Mouse (Mus musculus): ENCODE measurements around the gene Dpy19l1. TPM values are rescaled to one million over a fixed set of nuclear protein-coding genes. Genes with fewer than 3 reads are reported as not detected.

Gene Dpy19l1
- polyA plus RNA-seq, 1 experiment from 2014 or later = 4.3 TPM

GRCm38 (mm10) chr9:24477251-24477650, 25.7 kb downstream of the Dpy19l1 start:
- Histone ChIP-seq H3K9me3 (ENCODE audit: control insufficient read depth, low read length) (no peaks in the 10 kb centered on the region), H3K9ac (ENCODE audit: low read depth, low read length) (no peak overlapping the region), H3K4me3 (ENCODE audit: low read length) (no peak overlapping the region), H3K36me3 (ENCODE audit: control insufficient read depth, insufficient read depth, low read length) (0 out of 2 replicates have a peak, but pooled peaks cover 2% of the 10 kb centered on the region), H3K4me1 (ENCODE audit: control insufficient read depth, insufficient read depth, low read length) (no peaks in the 10 kb centered on the region), H3K27me3 (replicated peaks; ENCODE audit: control insufficient read depth, insufficient read depth, low read length) (no peaks in the 10 kb centered on the region), H3K4me2 (ENCODE audit: low read depth, low read length) (no peak overlapping the region), H3K27ac (ENCODE audit: low read length) (no peak overlapping the region)
- ATAC-seq = no peak
- WGBS = 97% methylated on average over 2 of the region's 2 CpGs

DNA sequence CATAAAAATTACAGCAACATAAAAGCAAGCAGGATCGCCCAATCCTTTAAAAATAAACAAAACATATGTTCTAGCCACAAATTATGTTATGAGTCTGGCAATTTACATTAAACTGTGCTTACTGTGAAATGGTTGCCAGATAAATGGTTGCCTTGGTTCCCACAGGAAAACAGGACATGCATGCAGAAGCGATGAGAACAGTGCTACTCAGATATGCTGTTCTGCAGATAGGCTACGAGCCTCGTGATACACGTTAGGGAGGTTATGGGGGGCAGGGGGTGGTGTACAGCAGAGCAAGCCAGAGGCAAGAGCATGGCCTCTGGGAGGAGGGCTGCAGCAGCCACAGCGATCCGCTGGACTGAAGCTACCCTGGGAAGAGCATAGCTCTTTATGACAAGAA, 29.1 kb downstream of the Dpy19l1 start:
- no peaks in the 10 kb centered on the region for H3K9me3 ChIP-seq (ENCODE audit: control insufficient read depth, low read length)
- H3K4me1 ChIP-seq (ENCODE audit: control insufficient read depth, insufficient read depth, low read length) = no peaks in the 10 kb centered on the region
- no peak overlapping the region for H3K4me2 ChIP-seq (ENCODE audit: low read depth, low read length)
- 77% methylated on average over 7 of the region's 7 CpGs for WGBS
- H3K9ac ChIP-seq (ENCODE audit: low read depth, low read length) = no peak overlapping the region
- ATAC-seq = no peak
- H3K27me3 ChIP-seq (replicated peaks; ENCODE audit: control insufficient read depth, insufficient read depth, low read length) = no peaks in the 10 kb centered on the region
- no peak overlapping the region for H3K4me3 ChIP-seq (ENCODE audit: low read length)
- H3K36me3 ChIP-seq (ENCODE audit: control insufficient read depth, insufficient read depth, low read length) = 0 out of 2 replicates have a peak, but pooled peaks cover 2% of the 10 kb centered on the region
- H3K27ac ChIP-seq (ENCODE audit: low read length) = no peak overlapping the region

DNA sequence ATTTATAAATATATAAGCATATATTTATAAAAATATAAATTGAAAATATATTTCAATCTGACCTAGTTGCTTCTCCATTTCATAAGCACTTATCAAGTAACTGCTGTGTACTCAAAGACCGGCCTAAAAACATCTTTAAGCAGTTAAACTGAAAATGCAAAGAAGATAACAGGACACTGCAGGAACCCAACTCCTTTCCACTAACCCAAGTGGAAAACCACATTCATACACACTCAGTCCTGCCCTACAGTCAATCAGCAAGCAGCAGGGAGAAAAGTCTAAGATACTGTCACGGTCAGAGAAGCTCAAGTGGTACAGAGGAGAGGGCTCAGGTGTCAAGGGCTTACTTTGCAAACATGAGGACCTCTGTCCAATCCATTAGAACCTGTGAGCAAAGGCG, 30.4 kb downstream of the Dpy19l1 start:
- Histone ChIP-seq H3K4me2 (ENCODE audit: low read depth, low read length) (no peak overlapping the region), H3K27ac (ENCODE audit: low read length) (no peak overlapping the region)
- 88% methylated on average over 3 of the region's 3 CpGs for WGBS

GRCm38 (mm10) chr9:24470166-24470565, 32.8 kb downstream of the Dpy19l1 start:
- Histone ChIP-seq H3K4me3 (ENCODE audit: low read length) (no peak overlapping the region), H3K9ac (ENCODE audit: low read depth, low read length) (no peak overlapping the region), H3K9me3 (ENCODE audit: control insufficient read depth, low read length) (no peaks in the 10 kb centered on the region), H3K4me2 (ENCODE audit: low read depth, low read length) (no peak overlapping the region), H3K27ac (ENCODE audit: low read length) (no peak overlapping the region), H3K4me1 (ENCODE audit: control insufficient read depth, insufficient read depth, low read length) (no peaks in the 10 kb centered on the region), H3K36me3 (ENCODE audit: control insufficient read depth, insufficient read depth, low read length) (0 out of 2 replicates have a peak, but pooled peaks cover 2% of the 10 kb centered on the region), H3K27me3 (replicated peaks; ENCODE audit: control insufficient read depth, insufficient read depth, low read length) (no peaks in the 10 kb centered on the region)
- 60% methylated on average over 5 of the region's 5 CpGs for WGBS
- no peak for ATAC-seq

More for the DNA sequence above, 30.4 kb downstream of the Dpy19l1 start:
- Histone ChIP-seq H3K27me3 (replicated peaks; ENCODE audit: control insufficient read depth, insufficient read depth, low read length) (no peaks in the 10 kb centered on the region), H3K9ac (ENCODE audit: low read depth, low read length) (no peak overlapping the region), H3K4me1 (ENCODE audit: control insufficient read depth, insufficient read depth, low read length) (no peaks in the 10 kb centered on the region), H3K36me3 (ENCODE audit: control insufficient read depth, insufficient read depth, low read length) (0 out of 2 replicates have a peak, but pooled peaks cover 2% of the 10 kb centered on the region), H3K4me3 (ENCODE audit: low read length) (no peak overlapping the region), H3K9me3 (ENCODE audit: control insufficient read depth, low read length) (no peaks in the 10 kb centered on the region)
- no peak for ATAC-seq

DNA sequence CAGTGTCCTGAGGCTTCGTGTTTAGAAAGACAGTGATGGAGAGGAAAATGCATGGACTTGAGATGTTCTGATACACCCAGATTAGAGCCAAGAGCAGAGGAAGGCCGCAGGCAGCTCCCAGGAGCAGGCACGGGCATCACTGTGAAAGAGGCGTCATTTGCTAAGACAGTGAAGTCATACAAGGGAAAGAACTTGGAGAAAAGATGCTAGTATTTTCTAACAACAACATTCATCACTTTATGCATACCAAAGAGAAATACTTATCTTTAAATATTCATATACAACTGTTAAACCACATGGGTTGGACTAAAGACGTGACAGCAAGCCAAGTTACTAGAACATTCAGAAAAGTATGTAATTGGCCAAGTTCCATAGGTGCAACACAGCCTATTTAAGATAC, 35.8 kb downstream of the Dpy19l1 start:
- no peaks in the 10 kb centered on the region for H3K9me3 ChIP-seq (ENCODE audit: control insufficient read depth, low read length)
- WGBS = 85% methylated on average over 5 of the region's 5 CpGs
- no peak overlapping the region for H3K4me2 ChIP-seq (ENCODE audit: low read depth, low read length)
- no peak overlapping the region for H3K9ac ChIP-seq (ENCODE audit: low read depth, low read length)
- no peaks in the 10 kb centered on the region for H3K36me3 ChIP-seq (ENCODE audit: control insufficient read depth, insufficient read depth, low read length)
- H3K27me3 ChIP-seq (replicated peaks; ENCODE audit: control insufficient read depth, insufficient read depth, low read length) = no peaks in the 10 kb centered on the region
- no peak for ATAC-seq
- no peak overlapping the region for H3K27ac ChIP-seq (ENCODE audit: low read length)
- H3K4me1 ChIP-seq (ENCODE audit: control insufficient read depth, insufficient read depth, low read length) = no peaks in the 10 kb centered on the region
- no peak overlapping the region for H3K4me3 ChIP-seq (ENCODE audit: low read length)

DNA sequence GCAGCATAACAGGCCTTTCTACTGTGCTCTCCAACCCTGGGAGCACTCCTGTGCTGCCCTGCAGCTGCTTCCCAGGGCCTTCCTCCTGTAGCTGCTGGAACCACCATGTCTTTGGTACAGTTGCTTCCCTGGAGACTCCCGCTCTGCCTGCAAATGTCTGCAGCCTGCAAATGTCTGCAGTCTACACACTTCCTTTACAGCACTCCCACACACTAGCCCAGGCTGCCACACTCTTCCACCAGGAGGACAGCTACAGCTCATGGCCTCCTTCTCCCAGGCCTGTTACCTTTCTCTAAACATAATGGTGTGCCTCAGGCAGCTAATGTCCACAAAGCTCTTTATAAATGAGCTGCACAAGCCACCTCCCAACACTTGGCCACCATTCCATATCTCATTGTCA, 36.3 kb downstream of the Dpy19l1 start:
- no peak overlapping the region for H3K4me3 ChIP-seq (ENCODE audit: low read length)
- no peak overlapping the region for H3K9ac ChIP-seq (ENCODE audit: low read depth, low read length)
- no peaks in the 10 kb centered on the region for H3K27me3 ChIP-seq (replicated peaks; ENCODE audit: control insufficient read depth, insufficient read depth, low read length)
- H3K27ac ChIP-seq (ENCODE audit: low read length) = no peak overlapping the region
- H3K4me1 ChIP-seq (ENCODE audit: control insufficient read depth, insufficient read depth, low read length) = no peaks in the 10 kb centered on the region
- WGBS = 90% methylated on average over 1 of the region's 1 CpGs
- H3K4me2 ChIP-seq (ENCODE audit: low read depth, low read length) = no peak overlapping the region
- no peaks in the 10 kb centered on the region for H3K9me3 ChIP-seq (ENCODE audit: control insufficient read depth, low read length)
- ATAC-seq = no peak
- no peaks in the 10 kb centered on the region for H3K36me3 ChIP-seq (ENCODE audit: control insufficient read depth, insufficient read depth, low read length)

- Histone ChIP-seq H3K36me3 (ENCODE audit: control insufficient read depth, insufficient read depth, low read length) (no peaks in the 10 kb centered on the region), H3K4me1 (ENCODE audit: control insufficient read depth, insufficient read depth, low read length) (no peaks in the 10 kb centered on the region), H3K9ac (ENCODE audit: low read depth, low read length) (no peak overlapping the region), H3K27ac (ENCODE audit: low read length) (no peak overlapping the region), H3K4me2 (ENCODE audit: low read depth, low read length) (no peak overlapping the region), H3K27me3 (replicated peaks; ENCODE audit: control insufficient read depth, insufficient read depth, low read length) (no peaks in the 10 kb centered on the region), H3K4me3 (ENCODE audit: low read length) (no peak overlapping the region), H3K9me3 (ENCODE audit: control insufficient read depth, low read length) (no peaks in the 10 kb centered on the region)
- WGBS = 82% methylated on average over 9 of the region's 9 CpGs
- no peak for ATAC-seq
Measured at GRCm38 (mm10) chr9:24461379-24461961, 41.5 kb downstream of the Dpy19l1 start.

- H3K27me3 ChIP-seq (replicated peaks; ENCODE audit: control insufficient read depth, insufficient read depth, low read length) = no peaks in the 10 kb centered on the region
- H3K4me2 ChIP-seq (ENCODE audit: low read depth, low read length) = no peak overlapping the region
- no peak overlapping the region for H3K9ac ChIP-seq (ENCODE audit: low read depth, low read length)
- no peaks in the 10 kb centered on the region for H3K9me3 ChIP-seq (ENCODE audit: control insufficient read depth, low read length)
- no peaks in the 10 kb centered on the region for H3K36me3 ChIP-seq (ENCODE audit: control insufficient read depth, insufficient read depth, low read length)
- H3K4me1 ChIP-seq (ENCODE audit: control insufficient read depth, insufficient read depth, low read length) = no peaks in the 10 kb centered on the region
- no peak overlapping the region for H3K27ac ChIP-seq (ENCODE audit: low read length)
- 86% methylated on average over 12 of the region's 12 CpGs for WGBS
- ATAC-seq = no peak
- no peak overlapping the region for H3K4me3 ChIP-seq (ENCODE audit: low read length)
Measured at GRCm38 (mm10) chr9:24453833-24454232, 49.1 kb downstream of the Dpy19l1 start.

DNA sequence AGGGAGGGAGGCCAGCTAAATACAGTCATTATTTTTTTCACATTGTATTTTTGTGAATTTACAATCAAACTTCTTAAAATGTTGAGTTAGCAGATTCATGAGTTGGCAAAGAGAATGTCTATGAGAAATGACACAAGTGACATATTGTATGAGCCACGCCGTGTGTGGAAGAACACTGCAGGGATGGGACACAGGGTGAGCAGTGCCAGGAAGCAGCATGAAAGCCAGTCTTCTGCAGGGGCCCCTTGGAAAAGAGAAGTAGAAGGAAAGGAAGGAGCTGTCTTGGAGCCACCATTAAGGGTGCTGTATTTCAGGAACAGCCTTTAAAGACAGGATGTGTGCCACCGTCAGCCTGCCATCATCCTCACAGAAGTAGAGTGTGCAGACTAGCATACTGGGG, 52.0 kb downstream of the Dpy19l1 start:
- H3K4me2 ChIP-seq (ENCODE audit: low read depth, low read length) = no peak overlapping the region
- 85% methylated on average over 3 of the region's 3 CpGs for WGBS
- no peak overlapping the region for H3K9ac ChIP-seq (ENCODE audit: low read depth, low read length)
- no peaks in the 10 kb centered on the region for H3K4me1 ChIP-seq (ENCODE audit: control insufficient read depth, insufficient read depth, low read length)
- no peaks in the 10 kb centered on the region for H3K27me3 ChIP-seq (replicated peaks; ENCODE audit: control insufficient read depth, insufficient read depth, low read length)
- no peak overlapping the region for H3K4me3 ChIP-seq (ENCODE audit: low read length)
- ATAC-seq = no peak
- no peaks in the 10 kb centered on the region for H3K9me3 ChIP-seq (ENCODE audit: control insufficient read depth, low read length)
- H3K27ac ChIP-seq (ENCODE audit: low read length) = no peak overlapping the region
- no peaks in the 10 kb centered on the region for H3K36me3 ChIP-seq (ENCODE audit: control insufficient read depth, insufficient read depth, low read length)

GRCm38 (mm10) chr9:24450524-24450923, 52.4 kb downstream of the Dpy19l1 start:
- Histone ChIP-seq H3K9ac (ENCODE audit: low read depth, low read length) (no peak overlapping the region), H3K27ac (ENCODE audit: low read length) (no peak overlapping the region), H3K36me3 (ENCODE audit: control insufficient read depth, insufficient read depth, low read length) (no peaks in the 10 kb centered on the region), H3K4me3 (ENCODE audit: low read length) (no peak overlapping the region), H3K27me3 (replicated peaks; ENCODE audit: control insufficient read depth, insufficient read depth, low read length) (no peaks in the 10 kb centered on the region), H3K4me2 (ENCODE audit: low read depth, low read length) (no peak overlapping the region), H3K4me1 (ENCODE audit: control insufficient read depth, insufficient read depth, low read length) (no peaks in the 10 kb centered on the region), H3K9me3 (ENCODE audit: control insufficient read depth, low read length) (no peaks in the 10 kb centered on the region)
- WGBS = 73% methylated on average over 7 of the region's 7 CpGs
- no peak for ATAC-seq
